Mouse (Mus musculus): ENCODE results near the gene Snapin.
A peak's percentile ranks its signal among the peaks of the same experiment; 100 is the strongest.

Gene Snapin

GRCm38 (mm10) chr3:90490696-90491256 lies at the start of gene Snapin:
Gene Snapin (minus strand): TSS chr3:90491033.
- peak; percentile 96 for DNase-seq

GRCm38 (mm10) chr3:90537905-90538296 lies 47.1 kb upstream of the Snapin start:
- no peak for DNase-seq

- DNase-seq: no peak
Measured at GRCm38 (mm10) chr3:90537141-90537904, 46.5 kb upstream of the Snapin start, which contains the start of gene S100a16. Gene S100a16 (plus strand): TSS chr3:90537254.

GRCm38 (mm10) chr3:90535446-90535845 lies 44.6 kb upstream of the Snapin start:
- DNase-seq: no peak

- no peak for DNase-seq
Measured at GRCm38 (mm10) chr3:90531713-90532112, 40.9 kb upstream of the Snapin start.

DNA sequence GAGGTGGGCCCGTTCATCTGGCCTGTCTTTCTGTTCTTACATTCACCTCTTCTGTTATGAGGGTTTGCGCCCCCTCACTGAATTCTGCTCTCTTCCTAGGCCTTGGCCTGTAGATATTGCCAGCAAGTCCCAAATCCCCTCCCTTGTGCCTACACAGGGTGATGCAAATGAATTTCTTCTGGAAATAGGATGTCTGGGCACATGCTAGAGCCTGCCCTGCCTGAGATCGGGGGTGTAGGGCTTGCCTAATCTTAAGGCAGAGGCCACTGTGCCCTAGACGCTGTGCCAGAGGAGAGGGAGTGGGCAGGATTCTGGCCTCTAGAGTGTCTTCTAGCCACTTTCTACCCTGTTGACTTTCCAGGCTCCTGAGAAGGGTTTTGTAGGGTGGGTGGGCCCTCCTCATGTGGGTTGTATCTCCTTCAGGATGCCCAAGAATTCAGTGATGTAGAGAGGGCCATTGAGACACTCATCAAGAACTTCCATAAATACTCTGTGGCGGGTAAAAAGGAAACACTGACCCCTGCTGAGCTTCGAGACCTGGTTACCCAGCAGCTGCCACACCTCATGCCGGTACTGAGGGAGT lies 36.5 kb upstream of the Snapin start:
- DNase-seq: no peak

DNA sequence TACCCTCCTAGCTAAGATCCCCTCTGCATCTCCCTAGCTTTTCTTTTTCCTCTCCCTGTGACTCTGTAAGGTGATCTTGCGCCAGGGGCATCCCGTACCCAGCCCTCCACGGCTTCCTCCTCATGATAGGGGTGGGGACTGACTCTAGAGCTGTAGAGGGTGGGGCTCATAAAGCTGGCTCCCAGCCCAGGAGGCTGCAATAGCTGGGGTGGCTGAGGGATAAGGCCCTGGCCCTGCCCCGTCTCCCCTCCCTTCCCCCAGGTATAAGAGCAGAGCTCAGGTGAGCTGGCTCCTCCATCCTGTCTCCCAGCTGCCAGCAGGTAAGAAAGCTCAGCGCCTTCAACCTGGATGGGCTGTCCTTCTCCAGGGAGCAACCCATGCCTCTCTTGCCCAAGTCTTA lies 35.7 kb upstream of the Snapin start, which contains the start of gene S100a14:
S100a14 (plus strand) TSS at position 277 of the 400 bp plus-strand sequence.
- DNase-seq: no peak

- no peak for DNase-seq
Measured at GRCm38 (mm10) chr3:90526076-90526475, 35.2 kb upstream of the Snapin start.

- DNase-seq: peak; percentile 16
Measured at GRCm38 (mm10) chr3:90525421-90525820, 34.6 kb upstream of the Snapin start.

GRCm38 (mm10) chr3:90517711-90518110 lies 26.9 kb upstream of the Snapin start:
- DNase-seq: no peak

GRCm38 (mm10) chr3:90515789-90516188 lies 25.0 kb upstream of the Snapin start:
- DNase-seq: no peak

- DNase-seq: no peak
Measured at GRCm38 (mm10) chr3:90515242-90515641, 24.4 kb upstream of the Snapin start.

DNA sequence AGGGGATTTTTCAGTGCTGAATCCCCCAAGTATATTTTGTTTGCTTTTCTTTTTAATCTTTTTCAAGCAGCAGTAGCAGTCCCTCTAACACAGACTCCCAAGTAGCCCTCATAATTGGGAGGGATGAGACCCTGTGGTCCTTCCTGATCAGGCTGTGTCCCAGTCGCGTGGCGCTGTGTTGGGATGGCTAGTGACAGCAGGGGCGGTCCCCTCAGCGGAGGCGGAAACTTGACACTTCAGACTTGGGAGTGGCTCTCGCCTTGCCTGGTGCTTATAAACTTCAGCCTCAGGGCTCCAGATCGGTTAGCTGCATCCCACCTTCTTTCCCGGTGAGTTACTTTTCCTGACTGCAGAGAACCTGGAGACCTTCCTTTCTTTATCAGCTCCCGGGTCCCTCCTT lies 23.9 kb upstream of the Snapin start:
- DNase-seq: peak; percentile 68

- DNase-seq: peak; percentile 34
Measured at GRCm38 (mm10) chr3:90513796-90514590, 23.2 kb upstream of the Snapin start, which contains the start of the genes S100a1 and S100a13. Gene S100a1 (minus strand): TSS chr3:90514392. Gene S100a13 (plus strand): TSS chr3:90514435.

- DNase-seq: no peak
Measured at GRCm38 (mm10) chr3:90512948-90513642, 22.3 kb upstream of the Snapin start.

- no peak for DNase-seq
Measured at GRCm38 (mm10) chr3:90512276-90512675, 21.4 kb upstream of the Snapin start.

- DNase-seq: no peak
Measured at GRCm38 (mm10) chr3:90509747-90510123, 18.9 kb upstream of the Snapin start.

GRCm38 (mm10) chr3:90508950-90509746 lies 18.3 kb upstream of the Snapin start, which contains the start of gene Chtop:
Gene Chtop (minus strand): TSS chr3:90509498.
- peak; percentile 99 for DNase-seq

DNA sequence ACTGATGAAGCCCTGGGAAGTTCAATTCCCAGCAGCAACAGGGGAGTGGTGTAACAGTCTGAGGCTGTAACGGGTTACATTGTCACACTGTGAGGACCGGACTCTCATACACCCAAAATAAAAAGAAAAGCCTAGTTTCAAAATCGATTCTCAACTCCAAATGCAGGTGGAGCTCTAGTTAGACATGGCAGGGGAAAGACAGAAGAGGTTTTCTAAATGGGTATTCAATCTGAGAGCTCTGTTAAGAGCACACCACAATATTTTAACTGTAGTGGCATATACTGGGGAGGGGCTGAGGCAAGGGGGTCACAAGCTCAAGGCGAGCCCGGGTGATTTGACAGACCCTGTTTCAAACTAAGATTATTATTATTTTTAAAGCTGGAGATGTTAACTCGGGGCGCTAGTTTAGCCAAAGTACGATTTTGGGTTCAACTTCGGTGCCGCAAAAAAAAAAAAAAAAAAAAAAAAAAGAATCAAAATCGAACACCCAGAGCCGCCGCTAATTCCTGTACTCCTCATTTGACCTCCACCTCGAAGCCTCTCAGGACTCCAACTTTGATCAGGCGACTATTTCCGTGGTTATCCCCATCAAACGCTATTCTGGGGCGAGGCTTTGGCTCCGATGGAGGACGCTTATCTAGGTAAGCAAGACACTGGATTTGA lies 17.6 kb upstream of the Snapin start:
- DNase-seq: no peak

GRCm38 (mm10) chr3:90506362-90506761 lies 15.5 kb upstream of the Snapin start:
- DNase-seq: no peak

- DNase-seq: no peak
Measured at GRCm38 (mm10) chr3:90505216-90505615, 14.4 kb upstream of the Snapin start.

Data from thymus, postnatal 25 days (tissue).